Mouse (Mus musculus): Measurements from ENCODE around the gene St3gal3.

Gene St3gal3

DNA sequence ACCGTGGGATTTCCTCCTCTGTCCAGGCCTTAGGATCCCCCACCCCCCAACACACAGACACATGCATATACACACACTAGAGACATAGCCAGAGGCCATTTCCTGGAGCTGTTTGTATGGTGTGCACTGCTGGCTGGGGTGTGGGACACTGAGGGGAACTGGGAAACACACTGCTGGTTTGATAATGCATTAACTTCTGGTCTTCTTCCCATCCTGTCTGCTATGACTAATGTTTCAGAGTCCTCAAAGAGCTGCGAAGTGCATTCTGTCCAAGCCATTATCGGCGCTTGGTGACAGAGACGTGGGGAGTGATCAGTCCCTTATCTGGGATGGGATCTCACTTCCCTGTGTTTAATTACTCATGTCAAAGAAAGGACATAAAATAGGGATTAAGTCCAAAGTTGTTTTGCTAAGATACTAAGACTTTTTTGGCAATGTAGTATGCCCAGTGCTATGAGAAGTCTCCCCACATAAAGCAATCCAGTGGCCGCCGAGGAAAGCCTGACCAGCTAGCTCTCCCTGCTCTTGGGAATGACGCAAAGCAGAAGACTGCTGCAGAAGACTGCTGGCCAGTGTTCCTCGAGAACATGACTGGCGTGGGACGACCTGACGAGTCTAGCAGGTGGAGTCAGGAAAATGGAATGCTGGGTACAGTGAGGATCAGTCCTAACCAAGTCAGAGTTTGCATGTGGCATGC, 85.0 kb downstream of the St3gal3 start:
- peak; percentile 41 for DNase-seq

DNA sequence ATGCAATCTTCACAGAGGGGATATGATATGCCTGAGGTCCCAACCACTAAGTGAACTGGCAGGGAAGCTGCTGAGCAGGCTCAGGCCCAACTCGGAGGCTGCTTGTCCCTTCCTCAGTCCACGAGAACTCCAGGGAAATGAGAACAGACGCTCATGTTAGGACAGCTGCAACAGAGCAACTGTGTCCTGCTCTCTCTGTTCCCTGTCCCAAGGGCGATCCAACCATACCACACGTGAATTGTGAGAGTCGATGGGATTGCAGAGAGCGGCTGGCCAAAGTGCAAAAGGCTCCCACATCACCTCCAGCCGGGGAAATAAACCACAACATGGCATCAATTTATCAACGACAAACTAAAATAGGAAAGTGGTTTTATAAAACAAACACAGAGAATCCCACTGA, 90.2 kb downstream of the St3gal3 start:
- peak; percentile 36 for DNase-seq

DNA sequence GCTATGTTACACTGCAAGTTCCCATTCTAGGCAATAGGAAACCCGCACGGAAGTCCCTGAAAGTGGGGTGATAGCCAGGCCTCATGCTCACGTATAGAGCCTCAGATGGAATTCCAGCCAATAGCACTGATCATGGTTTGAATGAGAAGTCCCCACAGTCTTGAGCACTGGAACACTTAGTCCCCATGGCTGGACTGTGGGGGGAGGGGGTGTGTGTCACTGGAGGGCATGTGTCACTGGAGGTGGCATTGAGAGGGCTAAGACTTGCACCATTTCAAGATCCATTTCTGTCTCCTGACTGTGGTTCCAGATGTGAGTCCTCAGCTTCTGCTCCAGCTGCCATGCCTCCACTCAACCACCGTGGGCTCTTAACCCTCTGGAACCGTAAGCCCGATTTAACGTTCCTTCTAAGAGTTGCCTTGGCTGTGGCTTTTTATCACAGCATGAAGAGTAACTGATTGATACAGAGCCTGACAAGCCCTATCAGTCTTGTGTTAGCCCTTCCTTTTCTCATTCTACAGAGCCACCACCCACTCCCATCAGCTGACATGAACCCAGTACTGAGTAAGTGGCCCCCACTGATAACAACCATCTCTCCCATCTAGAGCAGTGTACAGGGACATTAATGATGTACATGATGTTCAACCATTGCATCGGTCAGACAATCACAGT, 91.2 kb downstream of the St3gal3 start:
- no peak for DNase-seq

DNA sequence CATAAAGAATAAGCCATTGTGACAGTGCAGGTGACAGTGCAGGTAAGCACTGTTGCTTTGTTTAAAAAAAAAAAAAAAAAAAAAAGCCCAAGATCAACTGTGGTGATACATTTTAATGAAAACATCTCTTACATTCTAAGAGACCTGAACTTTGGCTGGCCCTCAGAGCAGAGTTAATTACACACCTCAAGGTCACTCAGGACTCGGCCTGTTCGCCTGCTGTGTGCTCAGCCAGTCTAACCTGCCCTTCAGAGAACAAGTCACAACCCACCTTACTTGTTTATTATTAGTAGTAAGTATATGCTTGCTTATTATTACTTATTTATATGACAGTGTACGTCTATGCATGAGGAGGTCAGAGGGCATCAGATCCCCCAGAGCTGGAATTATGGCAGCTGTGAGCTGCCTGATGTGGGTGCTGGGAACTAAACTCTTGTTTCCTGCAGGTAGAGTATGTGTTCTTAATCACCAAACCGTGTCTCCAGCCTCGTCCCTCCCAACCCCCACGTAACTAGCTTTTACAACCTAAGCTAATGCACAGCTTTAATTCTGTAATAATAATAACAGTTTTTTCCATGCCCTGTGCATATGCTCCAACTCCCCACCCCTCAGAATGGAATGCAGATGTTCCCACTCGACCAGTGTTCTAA, 91.9 kb downstream of the St3gal3 start:
- peak; percentile 57 for DNase-seq

DNA sequence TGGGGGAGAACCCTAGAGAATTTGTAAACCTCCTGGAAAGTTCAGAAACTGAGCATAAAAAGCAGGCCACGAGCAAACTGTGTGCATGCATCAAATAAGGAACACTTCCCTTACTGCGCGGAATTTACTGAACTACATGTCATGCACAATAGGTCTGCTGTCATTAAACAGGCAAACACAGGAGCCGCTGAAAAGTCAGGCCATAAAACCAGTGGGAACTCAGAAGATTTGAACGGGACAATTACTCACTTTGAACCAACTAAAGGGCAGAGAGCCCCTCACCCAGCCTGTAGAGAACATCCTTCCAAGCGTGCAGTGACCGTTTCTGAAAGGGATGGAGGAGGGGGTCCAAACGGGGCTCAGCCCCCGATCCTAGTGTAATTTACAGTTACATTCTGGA, 93.6 kb downstream of the St3gal3 start:
- no peak for DNase-seq

DNA sequence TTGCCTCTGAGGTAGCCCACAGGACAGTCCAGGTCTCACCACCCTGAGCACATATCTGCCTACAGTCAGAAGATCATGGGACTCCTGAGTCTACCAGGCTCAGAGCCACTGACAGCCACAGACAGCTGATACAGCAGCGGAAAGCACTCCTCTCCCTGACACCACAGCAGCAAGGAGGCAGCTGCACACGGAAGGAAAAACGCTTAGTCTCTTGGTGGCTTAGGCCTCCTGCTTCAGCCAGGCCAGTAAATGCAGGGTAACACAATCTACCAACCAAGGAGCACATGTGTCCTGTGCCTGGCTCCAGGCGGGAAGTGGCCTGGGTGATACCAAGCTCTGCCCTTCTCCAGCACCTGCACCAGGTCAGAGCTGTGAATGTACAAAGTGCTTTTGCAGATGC, 94.1 kb downstream of the St3gal3 start:
- no peak for DNase-seq

DNA sequence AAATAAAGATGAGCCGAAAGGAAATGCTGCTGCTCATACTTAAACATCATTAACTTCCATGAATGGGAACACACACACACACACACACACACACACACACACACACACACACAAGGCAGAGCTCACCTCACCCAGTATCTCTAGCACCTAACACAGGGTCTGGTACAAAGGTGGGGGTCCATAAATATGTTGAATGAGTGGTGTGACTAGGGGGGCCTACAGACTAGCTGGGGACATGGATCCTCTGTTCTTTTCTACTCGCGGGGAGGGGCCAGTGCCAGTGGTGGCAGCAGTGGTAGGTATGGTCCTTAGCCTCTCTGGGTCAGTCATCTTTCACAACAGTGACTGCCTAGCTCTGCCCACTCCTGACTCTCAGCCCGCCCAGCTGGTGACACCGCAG, 94.8 kb downstream of the St3gal3 start:
- DNase-seq, result no peak

DNA sequence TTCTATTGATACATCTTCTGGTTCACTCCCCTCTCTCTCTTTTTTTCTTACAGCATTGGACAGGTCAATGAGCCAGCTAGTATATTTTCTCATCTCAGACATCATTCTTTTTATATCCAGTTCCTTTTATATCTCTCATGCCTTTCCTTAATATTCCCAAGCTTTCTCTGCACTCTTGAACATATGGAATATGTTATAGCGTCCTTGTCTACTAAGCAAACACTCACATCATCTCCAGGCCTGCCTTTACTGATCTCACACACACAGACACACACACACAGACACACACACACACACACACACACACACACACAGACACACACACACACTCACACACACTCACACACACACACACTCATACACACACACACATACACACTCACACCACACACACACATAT, 96.7 kb downstream of the St3gal3 start:
- DNase-seq, result no peak

DNA sequence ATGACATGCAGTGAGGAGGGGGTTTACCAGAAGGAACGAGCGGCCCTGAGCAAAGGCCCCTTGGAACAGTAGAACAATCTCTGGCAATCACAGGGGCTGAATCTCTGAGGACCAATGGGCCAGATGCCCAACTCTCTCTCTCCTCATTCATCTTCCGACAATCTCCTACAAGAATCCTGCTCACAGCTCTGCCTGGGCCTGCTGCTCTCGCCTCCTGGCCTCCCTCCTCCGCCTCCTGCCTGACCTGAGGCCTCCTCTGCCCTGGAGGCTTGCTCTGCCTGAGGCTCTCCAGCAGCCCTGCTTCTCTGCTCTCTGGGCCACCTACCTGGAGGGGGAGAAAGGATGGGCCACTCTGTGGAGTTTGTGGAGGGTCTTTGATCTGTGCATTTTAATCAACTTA, 97.3 kb downstream of the St3gal3 start:
- DNase-seq, result no peak

DNA sequence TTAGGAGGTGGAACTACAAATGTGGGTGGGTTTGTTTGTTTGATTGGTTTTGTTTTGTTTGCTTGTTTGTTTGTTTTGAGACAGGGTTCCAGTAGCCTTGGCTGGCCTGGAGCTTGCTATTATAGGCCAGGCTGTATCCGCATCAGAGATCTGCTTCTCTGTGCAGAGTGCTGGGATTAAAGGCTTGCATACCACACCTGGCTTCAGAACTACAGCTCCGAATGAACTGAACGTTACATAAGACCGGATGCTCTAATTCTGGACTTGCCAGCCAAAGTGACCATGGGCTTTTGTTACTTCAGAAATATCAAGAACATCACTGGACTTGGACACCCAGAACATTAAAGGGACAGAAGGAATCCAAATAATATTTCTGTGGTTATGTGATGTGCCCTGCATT, 98.2 kb downstream of the St3gal3 start:
- DNase-seq, result no peak

DNA sequence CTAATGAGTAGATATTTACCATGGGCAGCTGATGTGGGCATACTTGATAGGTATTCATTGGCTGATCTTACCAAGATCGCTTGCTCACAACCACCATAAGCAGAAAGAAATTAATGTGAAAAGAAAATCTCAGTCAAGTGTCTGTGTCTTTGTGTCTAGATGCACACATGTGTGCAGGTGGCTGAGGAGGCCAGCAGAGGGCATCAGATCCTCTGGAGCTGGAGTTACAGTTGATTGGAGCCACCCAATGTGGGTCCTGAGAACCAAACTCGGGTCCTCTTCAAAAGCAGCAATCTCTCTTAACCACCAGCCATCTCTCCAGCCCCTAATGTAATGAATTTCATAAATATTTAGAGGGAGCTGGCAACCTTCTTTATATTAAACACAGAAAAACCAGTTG, 99.6 kb downstream of the St3gal3 start:
- DNase-seq, result no peak

DNA sequence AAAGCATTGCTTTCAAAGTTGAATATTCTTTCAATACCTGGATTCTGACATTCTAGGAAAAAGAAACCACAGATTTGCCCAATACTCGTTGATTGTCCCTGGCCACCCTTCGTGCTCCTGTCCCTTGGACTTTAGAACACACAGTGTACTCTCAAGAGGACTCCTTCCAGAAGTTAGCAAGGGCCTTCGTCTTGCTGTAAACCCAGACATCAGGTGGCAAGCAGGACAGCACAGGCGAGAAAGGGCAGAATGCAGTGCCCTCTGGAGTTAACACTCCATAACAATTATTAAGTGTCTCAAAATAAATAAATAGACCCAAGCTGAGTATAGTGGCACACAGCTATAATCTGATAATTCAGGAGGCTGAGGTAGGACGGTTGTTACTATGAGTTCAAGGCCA, 101.7 kb downstream of the St3gal3 start:
- no peak for DNase-seq

DNA sequence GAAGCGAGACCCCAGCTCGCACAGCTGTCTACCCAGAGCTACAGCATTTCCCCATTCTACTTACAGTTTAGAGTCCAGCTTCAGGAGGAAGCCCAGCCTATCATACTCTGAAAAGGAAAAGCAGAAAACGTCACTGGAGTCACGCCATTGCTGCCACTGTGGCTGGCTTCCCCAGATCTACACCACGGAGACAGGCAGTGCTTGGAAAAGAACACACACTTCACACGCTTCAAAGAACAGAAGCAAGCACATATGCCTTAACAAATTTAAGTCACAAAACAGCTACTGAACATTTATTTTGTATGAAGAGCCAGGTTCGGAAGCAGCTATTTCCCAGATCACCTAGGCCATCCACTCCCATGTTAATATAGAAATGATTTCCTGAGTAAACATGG, 102.9 kb downstream of the St3gal3 start:
- DNase-seq, result no peak

DNA sequence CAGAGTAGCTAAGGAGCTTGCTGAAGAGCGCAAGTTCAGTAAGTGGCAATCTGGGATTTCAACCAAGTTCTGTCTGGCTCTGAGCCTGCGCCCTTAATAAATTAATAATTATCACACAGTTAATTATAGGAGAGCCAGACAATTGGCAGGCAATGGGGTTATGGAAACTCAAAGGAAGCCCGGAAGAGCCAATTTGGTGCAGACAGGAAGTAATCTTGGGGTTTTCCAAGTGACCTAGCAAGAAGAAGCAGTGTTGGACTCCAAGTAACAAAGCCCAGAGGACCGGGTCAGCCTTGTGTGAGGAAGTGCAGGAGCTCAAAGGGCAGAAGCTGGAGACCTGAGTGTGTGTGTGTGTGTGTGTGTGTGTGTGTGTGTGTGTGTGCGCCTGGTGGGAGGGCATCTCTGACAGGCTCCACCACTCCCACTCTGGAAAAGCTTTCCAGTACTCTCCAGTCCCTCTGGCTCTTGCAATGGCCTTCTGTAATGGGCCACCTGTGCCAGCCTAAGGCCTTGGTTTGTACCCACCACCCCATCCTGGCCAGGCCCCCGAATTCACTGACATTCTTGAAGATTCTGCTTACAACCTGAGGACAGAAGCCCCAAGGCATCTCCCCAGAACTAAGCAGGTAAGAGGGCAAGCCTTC, 103.5 kb downstream of the St3gal3 start:
- DNase-seq, result peak; percentile 75

DNA sequence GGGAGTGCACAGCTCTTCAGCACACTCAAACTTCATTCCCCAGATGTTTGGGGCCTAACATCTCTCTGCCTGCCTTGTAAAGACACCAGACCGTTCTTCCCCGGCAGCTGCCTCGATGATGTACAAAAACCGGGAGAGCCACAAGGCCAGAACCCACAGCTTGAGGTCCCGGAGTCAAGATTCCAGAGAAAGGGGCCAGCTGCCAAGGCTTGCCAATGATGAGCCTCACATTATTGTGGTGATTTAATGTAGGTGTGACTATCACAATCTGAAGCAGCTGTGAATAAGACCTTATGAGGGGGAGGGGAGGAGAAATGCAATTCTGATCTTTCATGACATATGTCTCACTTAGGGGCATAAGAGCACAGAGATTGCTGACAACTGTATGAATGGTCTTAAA, 104.4 kb downstream of the St3gal3 start:
- no peak for DNase-seq

DNA sequence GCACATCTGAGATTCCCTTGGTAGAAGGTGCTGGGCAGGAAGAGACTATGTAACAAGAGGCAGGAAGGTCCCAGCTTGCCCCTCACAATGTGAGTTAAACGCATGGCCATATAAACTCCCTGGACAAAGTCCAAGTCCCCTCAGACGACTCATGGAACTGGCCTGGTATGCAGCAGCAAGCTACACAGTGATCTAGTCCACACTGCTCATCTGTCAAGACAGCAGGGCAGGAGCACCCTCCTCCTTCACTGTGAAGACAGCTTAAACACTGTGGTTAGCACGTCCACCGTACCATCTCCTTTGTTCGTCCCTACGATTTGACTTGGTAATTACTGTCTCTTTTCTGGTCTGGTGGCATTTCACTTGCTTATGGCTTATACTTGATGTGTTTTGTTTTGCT, 104.8 kb downstream of the St3gal3 start:
- no peak for DNase-seq

DNA sequence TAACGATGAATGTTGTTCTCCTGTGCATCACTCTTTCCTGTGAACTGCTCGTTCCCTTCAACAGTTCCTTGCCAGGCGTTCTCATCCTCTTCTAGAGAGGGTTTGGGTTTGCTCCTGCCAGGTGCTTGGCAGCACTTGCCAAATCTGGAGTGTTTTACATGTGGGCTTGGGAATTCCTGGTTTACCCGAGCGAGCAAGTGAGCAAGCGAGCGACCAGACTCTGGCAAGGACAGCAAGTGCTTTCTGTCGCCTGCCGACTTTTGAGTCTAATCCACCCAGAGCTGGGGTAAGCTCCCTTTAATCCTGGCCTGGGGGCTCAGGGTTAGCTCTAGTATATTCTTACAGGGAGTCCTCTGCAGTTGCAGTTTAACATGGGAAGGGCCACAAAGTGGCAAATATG, 105.7 kb downstream of the St3gal3 start:
- DNase-seq, result peak; percentile 29

DNA sequence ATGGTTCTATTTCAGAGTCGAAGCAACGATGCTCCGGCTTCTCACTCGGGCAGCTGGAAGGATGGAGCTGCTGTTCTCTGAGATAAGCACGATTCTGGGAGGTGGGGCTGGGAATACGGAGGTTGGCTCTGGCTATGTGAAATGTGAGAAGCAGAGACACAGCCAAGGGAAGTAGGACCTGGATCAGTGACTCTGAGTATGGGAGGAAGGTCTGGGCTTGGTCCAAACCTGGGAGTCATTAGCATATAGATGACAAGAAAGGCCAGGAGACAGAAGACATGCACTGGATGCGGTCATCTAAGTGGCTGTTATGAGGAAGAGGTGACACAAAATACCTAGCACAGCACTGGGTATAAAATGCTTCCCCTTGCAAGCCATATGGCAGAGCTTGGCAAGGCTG, 108.8 kb downstream of the St3gal3 start:
- no peak for DNase-seq

DNA sequence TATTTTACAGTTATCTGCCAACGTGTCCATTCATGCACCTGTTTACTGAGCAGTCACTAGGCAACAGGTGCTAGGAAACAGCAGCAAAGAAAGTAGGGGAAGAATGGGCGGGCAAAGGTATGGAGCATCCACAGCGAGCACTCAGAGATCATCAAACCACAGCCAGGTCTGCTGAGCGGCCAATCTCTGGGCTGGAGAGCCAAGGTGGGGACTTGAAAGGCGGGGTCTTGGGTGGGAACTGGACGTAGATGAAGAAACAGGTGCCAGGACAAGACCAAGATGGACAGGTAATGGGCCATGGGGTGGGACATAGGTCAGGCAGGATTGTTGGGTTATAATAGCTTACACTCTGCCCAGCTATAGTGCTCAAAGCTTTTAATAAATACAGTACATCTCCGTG, 109.3 kb downstream of the St3gal3 start:
- DNase-seq, result no peak

DNA sequence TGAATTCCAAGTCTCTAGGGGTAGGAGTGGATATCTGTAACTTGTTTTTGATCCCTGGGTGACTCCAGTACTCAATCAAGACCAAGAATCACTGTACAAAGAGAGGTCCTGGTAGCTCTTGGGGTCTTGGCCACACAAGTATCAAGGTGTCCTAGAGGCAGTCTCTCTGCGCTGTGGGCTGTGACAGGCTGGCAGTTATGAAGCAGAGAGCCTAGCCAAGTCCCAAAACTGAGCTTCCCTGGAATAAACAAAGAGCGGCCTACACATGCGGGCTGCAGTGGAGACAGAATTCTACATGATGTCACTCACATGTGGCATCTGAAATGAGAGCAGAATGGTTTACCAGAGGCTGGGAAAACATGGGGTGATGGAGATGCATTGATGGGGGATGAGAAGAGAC, 111.9 kb downstream of the St3gal3 start:
- no peak for DNase-seq

DNA sequence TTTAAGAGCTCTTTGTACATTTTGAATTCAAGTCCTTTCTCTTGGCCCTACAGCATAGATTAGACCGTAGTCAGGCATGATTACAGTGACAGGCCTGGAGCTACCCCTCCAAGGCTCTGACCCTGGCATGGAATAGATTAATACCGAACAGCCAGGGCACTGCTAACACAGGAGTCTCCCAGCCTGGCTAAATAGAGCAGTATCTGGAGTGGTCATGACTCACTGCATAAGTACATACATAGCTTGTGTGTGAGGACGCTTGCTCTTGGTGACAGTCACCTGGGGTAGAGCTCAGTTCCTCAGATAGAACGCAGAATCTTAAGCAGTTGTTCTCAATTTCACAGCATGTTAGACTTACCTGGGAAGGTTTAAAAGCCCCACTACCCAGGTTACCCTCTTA, 112.3 kb downstream of the St3gal3 start:
- no peak for DNase-seq

DNA sequence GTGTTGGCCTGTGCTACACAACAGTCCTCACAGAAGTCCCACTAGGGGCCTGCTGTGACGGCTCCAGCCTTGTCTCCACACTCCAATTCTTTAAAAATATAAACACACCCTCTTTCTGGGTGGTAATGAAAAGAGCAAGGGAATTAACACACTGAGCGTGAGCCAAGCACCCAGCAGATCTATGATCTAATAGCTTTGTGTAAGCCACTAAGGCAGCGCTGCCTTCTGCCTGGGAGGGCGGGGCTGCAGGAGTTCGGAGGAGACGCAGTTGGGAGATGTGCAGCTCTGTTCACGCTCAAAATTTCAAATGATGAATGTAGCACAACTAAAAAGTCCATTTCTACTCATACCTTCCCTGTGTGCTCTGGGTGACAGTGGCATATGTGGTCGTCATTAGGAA, 115.1 kb downstream of the St3gal3 start:
- DNase-seq, result no peak

DNA sequence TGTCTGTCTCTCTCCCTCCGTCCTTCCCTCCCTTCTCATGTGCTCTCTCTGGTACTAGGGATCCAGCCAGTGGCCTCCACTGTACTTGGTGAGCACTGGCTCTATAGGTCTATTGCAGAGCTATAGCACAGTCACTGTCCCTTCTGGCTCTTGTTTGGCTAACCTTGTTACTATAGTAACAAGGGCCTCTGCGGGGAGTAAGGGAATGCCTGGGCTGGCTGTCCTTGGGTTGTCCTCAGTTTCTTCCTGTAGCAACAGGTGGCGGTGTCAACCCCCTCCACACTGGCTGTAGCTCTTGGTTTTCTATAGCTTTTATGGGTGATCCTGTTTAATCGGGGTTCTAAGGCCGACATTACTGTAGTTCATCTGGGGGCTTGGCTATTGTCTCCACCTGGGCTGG, 115.5 kb downstream of the St3gal3 start:
- no peak for DNase-seq
